Mouse (Mus musculus) heart, embryonic 15.5 days (tissue): ENCODE measurements around the gene Lrrc8d. TPM values are rescaled to one million over a fixed set of nuclear protein-coding genes. Genes with fewer than 3 reads are reported as not detected.

Experiments used
- ATAC-seq: fragments of 200-750 bp; cut with Nextera tagmentation; replicated peaks from 2 replicates; pipeline ENCODE4 v1.8.0; 2017; ENCODE audit warnings: low read depth, moderate TSS enrichment; ENCODE audit not compliant: insufficient number of reproducible peaks, insufficient read depth, low FRiP score
- H3K27ac ChIP-seq: fragments of 300-500 bp; sonication (generic); 2 replicates; pipeline ENCODE4 v1.5.1; 2015; ENCODE audit warnings: mild to moderate bottlenecking, inconsistent platforms
- H3K27me3 ChIP-seq: fragments of 300-500 bp; sonication (generic); 2 replicates; pipeline ENCODE4 v1.6.1; 2015; ENCODE audit warnings: inconsistent platforms
- H3K36me3 ChIP-seq: fragments of 300-500 bp; sonication (generic); 2 replicates; pipeline ENCODE4 v1.6.1; 2015; ENCODE audit warnings: mild to moderate bottlenecking, inconsistent platforms
- H3K4me1 ChIP-seq: fragments of 300-500 bp; sonication (generic); replicated peaks from 2 replicates; pipeline ENCODE4 v1.6.1; 2015; ENCODE audit warnings: inconsistent platforms
- H3K4me2 ChIP-seq: fragments of 300-500 bp; sonication (generic); 2 replicates; pipeline ENCODE4 v1.6.1; 2015; ENCODE audit warnings: inconsistent platforms, mild to moderate bottlenecking, moderate library complexity
- H3K4me3 ChIP-seq: fragments of 300-500 bp; sonication (generic); 2 replicates; pipeline ENCODE4 v1.5.1; 2015; ENCODE audit warnings: mild to moderate bottlenecking, inconsistent platforms
- H3K9ac ChIP-seq: fragments of 300-500 bp; sonication (generic); 2 replicates; pipeline ENCODE4 v1.6.1; 2015; ENCODE audit warnings: mild to moderate bottlenecking, inconsistent platforms
- H3K9me3 ChIP-seq: fragments of 300-500 bp; sonication (generic); replicated peaks from 2 replicates; pipeline ENCODE4 v1.6.1; 2016; ENCODE audit warnings: inconsistent platforms
- WGBS: fragments of 180-500 bp; shearing (Covaris S2); methylation state at CpG from one replicate; pipeline ENCODE4 v1.1.7; 2015; ENCODE audit warnings: mixed read lengths; 5-methylcytosine and 5-hydroxymethylcytosine counted together
- polyA plus RNA-seq: library from polyadenylated mRNA; unstranded; fragments of >200 nt; fragmentation: Nextera tagmentation; extraction: Ambion mirVana; gene quantifications from 2 replicates; pipeline ENCODE4 v1.2.1, GENCODE M21; 2015

Lrrc8d gene
- polyA plus RNA-seq, 1 experiment from 2014 or later: 7.4 TPM

- H3K27ac ChIP-seq: peak overlapping the region; percentile 58
- WGBS: 33% methylated on average over 13 of the region's 13 CpGs
These were observed 100.3 kb downstream of the Lrrc8d start for GRCm38 (mm10) chr5:105799850-105800635.

GRCm38 (mm10) chr5:105801031-105801529 lies 101.3 kb downstream of the Lrrc8d start:
- no peaks in the 10 kb centered on the region for H3K9me3 ChIP-seq
- no peak overlapping the region for H3K4me2 ChIP-seq
- H3K27me3 ChIP-seq: no peaks in the 10 kb centered on the region
- H3K4me3 ChIP-seq: no peak overlapping the region
- no peak overlapping the region for H3K27ac ChIP-seq
- no peak for ATAC-seq
- peaks cover 16% of the 10 kb centered on the region for H3K4me1 ChIP-seq
- 82% methylated on average over 10 of the region's 10 CpGs for WGBS
- H3K36me3 ChIP-seq: no peaks in the 10 kb centered on the region
- no peak overlapping the region for H3K9ac ChIP-seq

More at GRCm38 (mm10) chr5:105799850-105800635, 100.3 kb downstream of the Lrrc8d start:
- Histone ChIP-seq H3K4me2 (no peak overlapping the region), H3K9ac (no peak overlapping the region), H3K4me3 (no peak overlapping the region), H3K27me3 (no peaks in the 10 kb centered on the region), H3K9me3 (no peaks in the 10 kb centered on the region), H3K4me1 (peaks cover 16% of the 10 kb centered on the region), H3K36me3 (no peaks in the 10 kb centered on the region)
- ATAC-seq: 0 out of 2 replicates have a peak, but pooled peaks have one; percentile 27

DNA sequence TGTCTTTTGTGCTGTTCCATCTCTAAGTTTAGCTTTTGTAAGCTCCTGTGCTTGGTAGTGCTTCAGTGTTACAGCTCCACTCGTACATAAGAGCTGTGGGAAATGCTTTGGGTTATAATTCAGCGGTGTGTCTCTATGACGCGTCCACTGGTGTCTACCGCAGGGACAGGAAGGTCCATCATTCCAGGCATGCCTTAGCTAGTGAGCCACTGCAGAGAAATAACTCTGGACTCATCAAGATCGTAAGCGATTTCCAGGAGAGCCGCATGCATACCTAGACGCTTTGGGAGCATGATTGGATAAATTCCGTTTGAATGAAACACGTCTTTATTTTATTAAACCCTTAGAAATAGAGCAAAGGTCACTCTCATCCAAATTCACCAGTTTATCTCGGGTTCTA lies 106.2 kb downstream of the Lrrc8d start:
- WGBS: 72% methylated on average over 12 of the region's 12 CpGs
- peaks cover 22% of the 10 kb centered on the region for H3K4me1 ChIP-seq
- no peak for ATAC-seq

DNA sequence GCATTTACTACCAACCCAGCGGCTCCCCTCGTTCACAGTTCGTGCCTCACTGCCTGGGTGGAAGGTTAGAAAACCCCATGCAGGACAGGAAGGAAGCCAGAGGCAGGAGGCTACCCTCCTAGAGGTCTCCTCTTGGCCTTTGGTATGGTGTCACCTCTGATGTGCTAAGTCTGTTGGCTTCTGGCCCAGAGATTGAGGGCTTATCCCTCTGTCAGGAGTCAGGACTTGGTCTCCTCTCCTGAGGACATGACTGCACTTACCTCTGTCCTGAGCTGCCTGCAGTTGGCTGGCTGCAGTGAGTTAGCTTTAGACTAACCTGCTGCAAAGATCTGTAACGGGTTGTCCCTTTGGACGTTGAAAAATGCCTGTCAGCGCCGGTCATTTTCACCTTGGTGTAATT lies 107.7 kb downstream of the Lrrc8d start:
- ATAC-seq: 0 out of 2 replicates have a peak, but pooled peaks have one; percentile 36
- H3K36me3 ChIP-seq: peaks cover 9% of the 10 kb centered on the region
- no peak overlapping the region for H3K4me2 ChIP-seq
- H3K27ac ChIP-seq: no peak overlapping the region
- H3K9ac ChIP-seq: no peak overlapping the region
- H3K27me3 ChIP-seq: no peaks in the 10 kb centered on the region
- H3K9me3 ChIP-seq: no peaks in the 10 kb centered on the region
- H3K4me3 ChIP-seq: no peak overlapping the region
- WGBS: 51% methylated on average over 7 of the region's 7 CpGs
- H3K4me1 ChIP-seq: peaks cover 22% of the 10 kb centered on the region

More for the DNA sequence above, 106.2 kb downstream of the Lrrc8d start:
- Histone ChIP-seq H3K27ac (no peak overlapping the region), H3K4me3 (no peak overlapping the region), H3K9me3 (no peaks in the 10 kb centered on the region), H3K9ac (no peak overlapping the region), H3K4me2 (no peak overlapping the region), H3K36me3 (no peaks in the 10 kb centered on the region), H3K27me3 (no peaks in the 10 kb centered on the region)

DNA sequence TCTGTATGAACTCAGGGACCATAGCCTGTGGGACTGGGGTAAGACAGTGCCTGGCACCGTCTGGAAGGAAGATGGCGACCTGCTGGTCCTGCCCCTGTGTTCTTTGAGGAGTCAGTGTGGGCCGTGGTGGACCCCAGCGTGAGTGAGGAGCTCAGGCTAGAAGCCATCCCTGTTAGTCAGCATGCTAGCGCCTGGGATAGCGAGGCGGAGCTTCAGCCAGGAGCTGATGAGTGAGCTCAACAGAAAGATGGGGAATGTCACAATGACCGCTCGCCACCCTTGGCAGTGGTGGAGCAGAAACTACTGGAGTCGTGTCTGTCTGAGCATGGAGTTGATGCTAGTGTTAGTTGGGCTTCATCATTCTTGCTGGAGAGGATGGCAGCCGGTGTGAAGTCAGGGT lies 109.3 kb downstream of the Lrrc8d start:
- peaks cover 22% of the 10 kb centered on the region for H3K4me1 ChIP-seq
- 56% methylated on average over 11 of the region's 11 CpGs for WGBS
- H3K4me3 ChIP-seq: no peak overlapping the region
- H3K9me3 ChIP-seq: no peaks in the 10 kb centered on the region
- no peaks in the 10 kb centered on the region for H3K27me3 ChIP-seq
- H3K4me2 ChIP-seq: no peak overlapping the region
- peaks cover 25% of the 10 kb centered on the region for H3K36me3 ChIP-seq
- ATAC-seq: no peak
- no peak overlapping the region for H3K27ac ChIP-seq
- H3K9ac ChIP-seq: no peak overlapping the region

DNA sequence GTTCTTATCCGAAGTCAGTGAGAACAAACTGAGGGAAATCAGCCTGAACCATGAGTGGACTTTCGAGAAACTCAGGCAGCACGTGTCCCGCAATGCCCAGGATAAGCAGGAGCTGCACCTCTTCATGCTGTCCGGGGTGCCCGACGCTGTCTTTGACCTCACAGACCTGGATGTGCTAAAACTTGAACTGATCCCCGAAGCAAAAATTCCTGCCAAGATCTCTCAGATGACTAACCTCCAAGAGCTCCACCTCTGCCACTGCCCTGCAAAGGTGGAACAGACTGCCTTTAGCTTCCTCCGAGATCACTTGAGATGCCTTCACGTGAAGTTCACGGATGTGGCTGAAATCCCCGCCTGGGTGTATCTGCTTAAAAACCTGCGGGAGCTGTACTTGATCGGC lies 113.3 kb downstream of the Lrrc8d start:
- no peak overlapping the region for H3K27ac ChIP-seq
- 94% methylated on average over 14 of the region's 14 CpGs for WGBS
- H3K4me2 ChIP-seq: no peak overlapping the region
- peaks cover 26% of the 10 kb centered on the region for H3K4me1 ChIP-seq
- no peaks in the 10 kb centered on the region for H3K9me3 ChIP-seq
- no peak for ATAC-seq
- H3K36me3 ChIP-seq: peaks cover 27% of the 10 kb centered on the region
- H3K9ac ChIP-seq: no peak overlapping the region
- no peak overlapping the region for H3K4me3 ChIP-seq
- H3K27me3 ChIP-seq: no peaks in the 10 kb centered on the region

GRCm38 (mm10) chr5:105813974-105814373 lies 114.2 kb downstream of the Lrrc8d start:
- Histone ChIP-seq H3K4me2 (no peak overlapping the region), H3K36me3 (peaks cover 27% of the 10 kb centered on the region), H3K4me3 (no peak overlapping the region), H3K27ac (no peak overlapping the region), H3K4me1 (peaks cover 16% of the 10 kb centered on the region), H3K9me3 (no peaks in the 10 kb centered on the region), H3K9ac (no peak overlapping the region), H3K27me3 (no peaks in the 10 kb centered on the region)
- no peak for ATAC-seq
- WGBS: 86% methylated on average over 10 of the region's 10 CpGs

DNA sequence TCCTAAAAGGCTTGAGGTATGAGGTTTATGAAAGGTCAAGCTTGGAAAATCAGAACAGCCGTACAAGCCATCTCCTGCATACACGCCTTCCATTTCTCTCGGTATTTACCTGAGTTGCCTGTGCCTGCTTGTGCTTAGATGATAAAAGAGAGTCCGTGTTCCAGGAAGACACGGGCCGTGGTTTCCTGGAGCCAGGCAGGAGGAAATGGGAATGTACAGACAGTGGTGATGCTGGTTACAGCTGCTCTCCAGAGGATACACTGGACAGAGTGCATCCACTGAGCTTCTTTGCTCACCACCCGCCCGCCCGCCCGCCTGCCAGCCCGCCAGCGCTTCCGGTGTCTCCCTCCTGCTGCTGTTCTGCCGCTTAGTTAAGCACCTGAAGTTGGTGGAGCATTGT lies 116.3 kb downstream of the Lrrc8d start:
- Histone ChIP-seq H3K27me3 (no peaks in the 10 kb centered on the region), H3K4me2 (no peak overlapping the region), H3K4me3 (no peak overlapping the region), H3K36me3 (peaks cover 27% of the 10 kb centered on the region), H3K4me1 (peaks cover 13% of the 10 kb centered on the region), H3K27ac (no peak overlapping the region), H3K9ac (no peak overlapping the region), H3K9me3 (no peaks in the 10 kb centered on the region)
- WGBS: 82% methylated on average over 14 of the region's 14 CpGs
- ATAC-seq: no peak

- H3K4me1 ChIP-seq: peaks cover 13% of the 10 kb centered on the region
- 68% methylated on average over 9 of the region's 9 CpGs for WGBS
- H3K4me3 ChIP-seq: no peak overlapping the region
- no peak; the same call in 1 of the 2 replicates for ATAC-seq
- no peaks in the 10 kb centered on the region for H3K9me3 ChIP-seq
- H3K9ac ChIP-seq: no peak overlapping the region
- H3K36me3 ChIP-seq: peaks cover 18% of the 10 kb centered on the region
- no peak overlapping the region for H3K4me2 ChIP-seq
- H3K27ac ChIP-seq: peak overlapping the region; percentile 46
- no peaks in the 10 kb centered on the region for H3K27me3 ChIP-seq
These were observed 117.6 kb downstream of the Lrrc8d start for GRCm38 (mm10) chr5:105817248-105817976.

DNA sequence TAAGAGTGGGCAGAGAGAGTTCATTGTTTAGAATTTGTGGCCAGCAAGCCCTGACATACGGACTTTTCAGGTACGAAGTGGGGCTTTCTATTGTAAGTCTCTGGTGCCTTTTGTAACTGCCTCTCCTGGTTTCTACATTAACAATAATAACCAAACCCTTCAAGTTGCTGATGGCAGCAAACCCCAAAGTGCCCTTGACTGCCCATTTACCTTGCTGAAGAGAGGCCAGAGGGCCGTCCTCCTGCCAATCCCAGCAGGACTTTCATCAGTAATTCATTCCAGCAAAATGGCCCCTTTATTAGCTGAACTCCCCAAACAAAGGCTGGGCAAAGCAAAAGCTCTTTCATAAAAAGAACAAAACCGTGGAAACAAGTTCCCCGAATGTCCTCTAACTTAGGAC lies 118.6 kb downstream of the Lrrc8d start:
- H3K36me3 ChIP-seq: peaks cover 8% of the 10 kb centered on the region; the same call in 1 of the 2 replicates
- H3K27ac ChIP-seq: no peak overlapping the region
- 87% methylated on average over 5 of the region's 5 CpGs for WGBS
- no peaks in the 10 kb centered on the region for H3K27me3 ChIP-seq
- no peak overlapping the region for H3K4me2 ChIP-seq
- no peak overlapping the region for H3K9ac ChIP-seq
- H3K4me1 ChIP-seq: peaks cover 13% of the 10 kb centered on the region
- H3K9me3 ChIP-seq: no peaks in the 10 kb centered on the region
- H3K4me3 ChIP-seq: no peak overlapping the region
- no peak for ATAC-seq

DNA sequence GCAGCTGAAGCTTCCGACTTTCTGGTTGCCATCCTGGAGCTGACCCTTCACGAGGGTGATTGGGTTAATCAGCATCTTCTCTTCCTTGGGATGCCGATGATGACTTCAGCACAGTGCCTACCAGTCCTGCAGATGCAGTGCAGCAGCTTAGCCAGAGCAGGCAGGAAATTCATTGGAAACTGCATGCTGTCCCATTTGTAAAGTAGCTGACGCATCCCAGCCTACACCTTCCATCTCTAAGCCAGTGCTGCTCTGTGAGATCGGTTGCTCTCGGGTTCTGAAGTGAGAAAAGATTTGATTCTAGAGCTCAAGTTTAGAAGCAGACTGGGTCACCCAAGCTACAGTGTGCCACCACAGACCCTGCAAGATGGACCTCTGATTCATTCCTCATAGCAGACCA lies 121.6 kb downstream of the Lrrc8d start:
- 65% methylated on average over 6 of the region's 6 CpGs for WGBS
- Histone ChIP-seq H3K27me3 (no peaks in the 10 kb centered on the region), H3K4me2 (no peak overlapping the region), H3K9ac (no peak overlapping the region), H3K4me3 (no peak overlapping the region), H3K9me3 (no peaks in the 10 kb centered on the region), H3K4me1 (peaks cover 26% of the 10 kb centered on the region), H3K27ac (no peak overlapping the region), H3K36me3 (no peaks in the 10 kb centered on the region)
- ATAC-seq: no peak
